Mouse (Mus musculus): ENCODE measurements at regions not wholly inside any gene's neighbourhood (a gene's known extent, or its start where the extent isn't known, plus 50 kb on each side); places are given as distances from the start of the nearest gene placed in this dataset.

DNA sequence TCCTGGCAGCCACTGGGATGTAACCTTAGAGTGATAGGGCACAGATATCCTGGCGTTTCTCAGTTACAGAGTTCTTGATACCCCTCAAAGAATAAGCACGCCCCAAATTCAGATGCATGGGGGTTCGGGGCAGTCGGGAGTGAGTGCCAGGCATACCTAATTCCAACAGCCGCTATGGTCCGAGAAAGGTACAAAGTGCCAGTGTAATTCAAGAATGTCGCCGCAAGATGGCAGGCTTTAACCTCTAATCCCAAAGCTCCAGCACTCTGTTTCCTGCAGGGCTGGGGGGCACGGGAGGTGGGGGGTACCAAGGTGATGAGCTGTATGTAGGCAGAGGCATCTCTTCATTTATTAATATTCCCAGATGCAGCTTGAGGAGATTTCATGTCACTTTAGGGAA is 138.1 kb upstream of the Gm6657 start:
- in situ Hi-C loops (cut with MboI; ENCODE audit: unreplicated experiment in 2 of 2): no loop called here

DNA sequence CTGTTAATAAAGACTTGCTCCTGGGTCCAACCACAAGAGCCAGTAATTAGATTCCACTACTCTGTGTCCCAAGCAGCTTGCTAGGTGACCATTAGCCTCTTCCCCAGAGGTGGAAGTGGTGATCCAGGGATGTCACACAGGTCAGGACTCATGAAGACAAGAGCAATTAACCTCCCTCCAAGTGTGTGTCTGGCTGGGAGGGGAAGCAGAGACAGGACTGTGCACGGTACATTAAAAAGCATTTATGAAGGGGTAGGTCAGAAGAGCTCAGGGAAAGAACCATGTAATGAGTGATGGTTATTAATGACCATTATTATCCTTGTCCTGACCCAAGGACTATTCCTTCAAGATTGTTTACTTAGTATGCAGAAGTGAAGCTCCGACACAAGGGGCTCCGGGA is 136.9 kb upstream of the Gm6657 start:
- in situ Hi-C loops (cut with MboI; ENCODE audit: unreplicated experiment in 2 of 2): no loop called here

DNA sequence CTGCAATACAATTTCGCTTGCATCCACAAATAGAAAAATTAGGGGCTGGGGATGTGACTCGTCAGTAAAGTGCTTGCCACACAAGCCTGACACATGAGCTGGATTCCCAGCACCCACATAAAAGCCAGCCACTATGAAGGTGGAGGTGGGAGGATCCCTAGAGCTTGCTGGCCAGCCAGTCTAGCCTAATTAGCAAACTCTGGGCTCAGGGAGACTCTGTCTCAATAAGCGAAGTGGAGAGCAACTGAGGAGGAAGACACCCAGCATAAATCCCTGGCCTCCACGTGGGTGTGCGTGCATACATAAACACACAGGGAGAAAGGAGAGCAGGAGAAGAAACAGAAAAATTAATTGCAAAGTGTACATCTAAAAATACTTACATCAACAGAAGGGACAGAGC is 134.1 kb upstream of the Gm6657 start:
- in situ Hi-C loops (cut with MboI; ENCODE audit: unreplicated experiment in 2 of 2): no loop called here

DNA sequence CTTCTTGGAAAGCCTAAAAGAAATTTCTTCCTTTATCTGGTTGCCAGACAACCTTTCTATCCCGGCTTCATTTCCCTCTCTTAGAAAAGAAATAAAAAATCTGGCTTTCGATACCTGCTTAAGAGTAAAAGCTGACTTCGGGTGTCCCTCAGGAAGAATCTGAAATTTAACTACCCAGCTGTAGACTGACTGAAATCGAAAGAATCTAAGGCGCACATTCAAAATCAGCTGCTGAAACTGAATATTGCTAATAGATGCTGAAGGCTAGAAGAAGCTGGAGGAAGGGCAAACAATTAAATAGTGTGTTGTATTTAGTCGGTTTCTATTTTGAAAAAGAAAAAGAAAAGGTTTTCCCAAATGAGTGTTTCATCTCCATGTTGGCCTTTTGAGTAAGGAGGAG is 128.0 kb upstream of the Gm6657 start:
- in situ Hi-C loops (cut with MboI; ENCODE audit: unreplicated experiment in 2 of 2): no loop called here

DNA sequence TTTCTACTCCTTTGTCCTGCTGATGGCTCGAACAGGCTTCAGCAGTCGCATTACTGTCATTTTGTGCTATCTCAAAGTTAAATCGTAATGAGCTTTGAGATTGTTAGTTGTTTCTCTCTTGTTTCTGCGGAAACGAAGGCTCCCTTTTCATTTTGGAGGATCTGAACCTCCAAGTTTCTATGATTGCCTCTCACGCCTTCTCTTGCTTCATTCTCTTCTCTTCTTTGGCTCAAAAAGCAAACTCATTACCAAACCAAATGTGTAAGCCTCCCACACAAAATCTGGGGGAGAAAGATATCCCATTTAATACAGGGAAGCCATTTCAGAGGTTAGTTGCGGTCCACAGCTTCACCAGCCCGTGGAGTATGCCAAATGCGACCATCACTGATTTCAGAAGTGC is 121.1 kb upstream of the Gm6657 start:
- in situ Hi-C loops (cut with MboI; ENCODE audit: unreplicated experiment in 2 of 2): loop anchor here in 1 of 2 experiments (10.0 kb wide), 1 partner anchor 842 kb away; no protein-coding TSS in a partner anchor

DNA sequence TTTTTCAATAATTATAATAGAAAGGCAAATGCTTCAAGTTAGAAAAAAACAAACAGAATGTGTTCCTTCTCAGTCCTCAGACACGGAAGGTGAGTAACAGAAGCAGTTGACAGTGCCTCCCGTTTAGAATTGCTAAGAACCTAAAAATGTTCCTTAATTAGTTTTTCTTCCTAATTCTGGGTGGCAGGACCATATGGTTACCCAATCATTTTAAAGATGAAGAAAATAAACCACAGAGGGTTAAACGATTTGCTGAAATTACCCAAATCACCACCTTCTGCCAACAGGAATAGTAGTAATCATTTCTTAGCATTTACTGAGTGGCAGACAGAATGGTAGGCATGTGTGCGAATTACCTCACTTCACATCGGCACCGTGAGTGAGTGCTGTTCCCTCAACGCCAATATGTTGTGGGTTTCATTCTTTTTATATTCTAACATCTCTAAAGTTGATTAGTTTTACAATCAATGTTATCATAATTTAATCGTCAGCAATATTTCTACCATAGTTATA is 119.7 kb upstream of the Gm6657 start:
- in situ Hi-C loops (cut with MboI; ENCODE audit: unreplicated experiment in 2 of 2): loop anchor here in 1 of 2 experiments (10.0 kb wide), 1 partner anchor 840 kb away; no protein-coding TSS in a partner anchor

DNA sequence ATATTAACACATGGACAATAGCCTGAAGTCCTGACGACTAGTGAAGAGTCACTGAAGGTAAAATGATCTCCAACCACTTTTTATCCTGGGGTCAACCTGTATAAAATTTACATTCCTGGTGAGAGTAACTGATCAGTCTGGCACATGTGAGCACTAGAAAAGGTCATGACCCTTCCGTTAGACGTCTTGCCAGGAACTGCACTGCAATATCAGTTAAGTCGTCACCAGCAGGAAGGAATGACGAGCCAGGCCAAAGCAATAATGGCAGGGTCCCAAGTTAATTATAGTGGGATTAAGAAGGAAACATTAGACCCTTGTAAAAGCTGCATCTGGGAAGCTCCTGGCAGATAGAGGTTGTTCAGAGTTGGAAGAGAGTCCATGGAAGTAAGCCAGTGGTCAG is 116.8 kb upstream of the Gm6657 start:
- in situ Hi-C loops (cut with MboI; ENCODE audit: unreplicated experiment in 2 of 2): loop anchor here in 1 of 2 experiments (10.0 kb wide), 1 partner anchor 838 kb away; no protein-coding TSS in a partner anchor

DNA sequence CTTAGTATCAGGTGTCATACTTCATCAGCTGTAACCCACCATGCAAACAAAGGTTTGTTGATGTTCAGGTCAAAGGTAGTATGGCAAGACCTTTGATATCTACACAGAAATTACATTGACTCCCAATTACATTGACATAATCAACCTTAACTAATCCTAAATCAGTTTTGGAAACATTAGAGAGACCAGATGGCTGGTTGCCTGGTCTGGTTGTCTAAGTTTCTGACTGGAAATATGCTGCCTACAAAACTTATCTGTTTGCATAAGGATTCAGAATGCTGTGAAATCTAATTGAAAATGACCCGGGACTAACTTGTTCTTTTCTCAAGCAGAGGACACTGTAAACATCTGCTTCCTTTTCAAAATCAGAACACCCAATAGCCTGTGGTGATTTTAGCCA is 111.9 kb upstream of the Gm6657 start:
- in situ Hi-C loops (cut with MboI; ENCODE audit: unreplicated experiment in 2 of 2): no loop called here

GRCm38 (mm10) chr12:78086016-78086415 is 108.0 kb upstream of the Gm6657 start:
- in situ Hi-C loops (cut with MboI; ENCODE audit: unreplicated experiment in 2 of 2): no loop called here

DNA sequence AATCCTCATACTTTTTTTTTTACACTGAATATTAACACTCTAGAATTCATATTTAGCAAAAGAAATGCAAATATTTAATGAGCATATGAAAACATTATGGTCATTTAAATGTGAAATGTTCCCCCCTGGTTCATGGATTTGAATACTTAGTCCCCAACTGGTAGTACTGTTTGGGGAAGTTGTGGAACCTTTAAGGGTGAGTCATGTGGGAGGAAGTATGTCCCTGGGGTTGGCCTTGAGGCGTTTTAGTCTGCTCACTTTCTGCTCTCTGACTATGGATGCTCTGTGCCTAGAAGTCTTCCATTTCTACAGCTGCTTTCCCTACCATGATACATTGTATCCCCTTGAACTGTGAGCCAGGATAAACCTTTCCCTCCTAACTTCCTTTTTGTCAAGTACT is 106.1 kb upstream of the Gm6657 start:
- in situ Hi-C loops (cut with MboI; ENCODE audit: unreplicated experiment in 2 of 2): no loop called here

- in situ Hi-C loops (cut with MboI; ENCODE audit: unreplicated experiment in 2 of 2): no loop called here
Observed at GRCm38 (mm10) chr12:78094471-78094870, 99.6 kb upstream of the Gm6657 start.

- in situ Hi-C loops (cut with MboI; ENCODE audit: unreplicated experiment in 2 of 2): no loop called here
Observed at GRCm38 (mm10) chr12:78095352-78095751, 98.7 kb upstream of the Gm6657 start.

DNA sequence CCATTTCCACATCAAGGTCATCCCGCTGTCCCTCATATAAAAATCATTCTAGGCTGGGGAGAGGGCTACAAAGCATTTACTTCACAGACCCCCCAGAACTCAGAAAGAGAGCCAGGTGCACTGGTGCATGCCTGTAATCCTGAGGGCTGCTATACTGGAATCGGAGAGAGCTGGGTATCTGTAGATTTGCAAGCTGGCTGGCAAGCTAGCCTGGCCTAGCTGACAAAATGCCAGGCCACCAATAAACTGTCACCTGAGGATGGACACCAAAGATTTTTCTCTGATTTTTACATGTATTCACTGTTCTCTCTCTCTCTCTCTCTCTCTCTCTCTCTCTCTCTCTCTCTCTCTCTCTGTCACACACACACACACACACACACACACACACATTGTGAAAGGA is 98.1 kb upstream of the Gm6657 start:
- in situ Hi-C loops (cut with MboI; ENCODE audit: unreplicated experiment in 2 of 2): no loop called here

DNA sequence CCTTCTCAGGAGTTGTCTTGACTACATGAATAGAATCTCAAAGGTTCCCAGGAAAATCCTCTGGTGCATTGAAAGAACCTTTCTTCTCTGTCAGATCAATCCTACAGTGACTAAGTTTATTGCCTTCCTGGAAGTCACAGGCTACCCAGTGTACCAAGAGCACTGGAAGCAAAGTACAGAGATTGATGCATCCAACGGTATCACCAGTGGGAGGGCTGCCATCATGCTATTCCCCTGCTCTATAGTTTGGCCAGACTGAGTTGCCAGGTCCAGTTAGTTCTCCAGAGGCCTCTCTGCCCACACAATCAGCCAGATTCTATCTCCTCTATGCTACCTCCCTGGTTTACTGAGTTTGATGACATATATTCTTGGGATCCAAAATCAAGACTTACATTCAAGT is 96.9 kb upstream of the Gm6657 start:
- in situ Hi-C loops (cut with MboI; ENCODE audit: unreplicated experiment in 2 of 2): no loop called here

- in situ Hi-C loops (cut with MboI; ENCODE audit: unreplicated experiment in 2 of 2): no loop called here
Observed at GRCm38 (mm10) chr12:78097692-78098091, 96.3 kb upstream of the Gm6657 start.

- in situ Hi-C loops (cut with MboI; ENCODE audit: unreplicated experiment in 2 of 2): no loop called here
Observed at GRCm38 (mm10) chr12:78098765-78099194, 95.3 kb upstream of the Gm6657 start.

DNA sequence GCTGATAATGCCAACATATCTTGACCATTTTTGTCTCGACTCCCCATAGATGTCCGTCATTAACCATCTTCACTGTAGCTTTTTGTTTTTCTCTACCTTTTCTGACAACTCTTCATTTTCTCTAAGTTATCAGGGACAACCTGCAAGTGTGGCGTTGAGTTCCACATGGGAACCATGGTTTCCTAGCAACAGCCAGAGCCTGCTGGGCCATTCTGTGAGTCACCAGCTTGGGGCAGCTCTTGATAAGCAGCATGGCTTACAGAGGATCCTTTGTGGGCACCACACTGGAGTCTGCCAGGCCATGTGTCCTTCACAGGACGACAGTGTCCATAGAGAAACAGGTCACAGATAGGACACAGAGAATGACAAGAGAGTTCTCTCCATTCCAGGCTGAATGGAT is 94.3 kb upstream of the Gm6657 start:
- in situ Hi-C loops (cut with MboI; ENCODE audit: unreplicated experiment in 2 of 2): no loop called here

- in situ Hi-C loops (cut with MboI; ENCODE audit: unreplicated experiment in 2 of 2): no loop called here
Observed at GRCm38 (mm10) chr12:78100756-78101155, 93.3 kb upstream of the Gm6657 start.

GRCm38 (mm10) chr12:78109931-78110330 is 84.1 kb upstream of the Gm6657 start:
- in situ Hi-C loops (cut with MboI; ENCODE audit: unreplicated experiment in 2 of 2): no loop called here

DNA sequence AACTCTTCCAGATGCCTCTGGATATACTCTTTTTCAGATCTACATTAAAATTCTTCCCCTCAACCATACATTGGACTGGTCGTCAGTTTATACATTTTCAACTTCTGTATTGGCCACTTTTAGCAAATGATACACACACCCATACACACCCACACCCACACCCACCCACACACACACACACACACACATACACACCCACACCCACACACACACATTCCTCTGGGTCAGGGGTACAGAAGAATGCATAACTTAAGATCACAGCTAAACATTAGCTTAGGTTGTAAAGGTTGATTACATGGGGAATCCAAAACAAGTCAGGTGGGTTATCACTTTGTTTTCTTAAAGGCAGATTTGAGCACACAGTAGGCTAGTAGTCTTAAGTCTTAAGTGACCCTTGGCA is 75.9 kb upstream of the Gm6657 start:
- in situ Hi-C loops (cut with MboI; ENCODE audit: unreplicated experiment in 2 of 2): no loop called here

DNA sequence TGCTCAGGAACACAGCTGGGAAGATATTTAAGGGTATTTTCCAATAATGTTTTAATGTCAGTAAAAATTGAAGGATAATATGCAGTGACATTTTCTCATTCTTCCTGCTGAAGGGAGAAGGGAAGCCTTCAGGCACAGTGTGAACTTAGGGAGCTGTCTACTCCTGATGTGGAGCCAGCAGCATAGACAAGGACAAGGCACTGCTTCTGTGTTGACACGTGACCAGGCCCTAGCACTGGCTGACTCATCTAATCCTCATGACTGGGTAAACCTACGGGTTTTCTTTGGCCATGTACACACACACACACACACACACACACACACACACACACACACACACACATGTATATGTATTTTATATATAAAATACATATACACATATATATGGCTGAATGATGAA is 74.8 kb upstream of the Gm6657 start:
- in situ Hi-C loops (cut with MboI; ENCODE audit: unreplicated experiment in 2 of 2): no loop called here

DNA sequence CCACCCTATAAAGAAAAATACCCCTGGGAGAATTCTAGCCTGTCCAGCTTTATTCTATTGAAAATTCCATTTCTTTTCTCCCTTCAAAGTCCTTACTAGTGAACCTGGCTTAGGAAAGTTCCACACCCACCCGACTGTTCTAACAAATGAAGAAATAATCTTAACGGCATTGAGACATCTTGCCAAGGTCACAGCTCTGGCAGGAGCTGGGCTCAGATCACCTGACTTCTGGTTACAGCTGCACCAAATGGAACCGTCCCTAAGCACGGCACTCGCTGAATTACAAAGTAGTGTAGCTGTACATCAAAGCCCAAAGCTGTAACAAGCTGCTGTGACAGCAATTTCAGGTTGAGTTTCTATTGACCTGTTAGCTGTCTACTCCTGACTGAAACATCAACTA is 74.2 kb upstream of the Gm6657 start:
- in situ Hi-C loops (cut with MboI; ENCODE audit: unreplicated experiment in 2 of 2): no loop called here

All from v-Abl transformed pro-B cells (cell line).